Mouse (Mus musculus) E14TG2a.4 (cell line): ENCODE measurements at regions not wholly inside any gene's neighbourhood (a gene's known extent, or its start where the extent isn't known, plus 50 kb on each side); places are given as distances from the start of the nearest gene placed in this dataset.

Experiments used
- H3K27me3 ChIP-seq: 2 replicates; pipeline ENCODE4 v1.6.1; 2014; ENCODE audit warnings: low read length, control low read depth; ENCODE audit not compliant: insufficient read depth
- H3K36me3 ChIP-seq: 2 replicates; pipeline ENCODE4 v1.6.1; 2014; ENCODE audit warnings: low read length, control low read depth; ENCODE audit not compliant: insufficient read depth
- H3K4me1 ChIP-seq: replicated peaks from 2 replicates; pipeline ENCODE4 v1.6.1; 2014; ENCODE audit warnings: low read depth, low read length, control low read depth
- H3K4me3 ChIP-seq: replicated peaks from 2 replicates; pipeline ENCODE4 v1.5.1; 2014; ENCODE audit warnings: mild to moderate bottlenecking, low read length
- H3K9me3 ChIP-seq: 2 replicates; pipeline ENCODE4 v1.6.1; 2014; ENCODE audit warnings: low read length, control low read depth
- CTCF ChIP-seq: conservative IDR thresholded peaks from 2 replicates; pipeline ENCODE4 v1.5.1; 2014; ENCODE audit warnings: low read length
- NANOG ChIP-seq: IDR thresholded peaks from 2 replicates; pipeline ENCODE4 v1.6.1; 2014; ENCODE audit warnings: borderline replicate concordance, low read length, mixed read lengths
- POU5F1 ChIP-seq: IDR thresholded peaks from 2 replicates; pipeline ENCODE4 v1.6.1; 2014; ENCODE audit warnings: low read length, borderline replicate concordance

DNA sequence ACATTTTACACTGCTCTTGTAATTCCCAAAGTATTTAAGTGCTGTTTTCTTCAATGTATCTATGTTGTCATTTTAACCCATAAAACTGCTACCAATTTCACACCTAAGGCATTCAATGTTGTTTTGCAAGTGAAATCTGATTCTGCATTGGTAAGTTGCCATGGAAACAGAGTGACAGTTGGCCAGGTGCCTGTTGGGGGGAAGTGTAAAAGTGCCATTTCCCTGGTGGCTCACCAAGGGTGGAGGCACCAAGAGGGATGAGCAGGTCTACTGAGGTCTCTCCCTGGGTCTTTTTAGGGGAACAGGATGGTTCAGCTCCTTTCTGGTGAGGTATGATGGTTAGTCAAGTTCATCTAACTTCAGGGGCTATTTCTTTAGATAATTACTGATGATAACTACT is 331.0 kb upstream of the Sox11 start:
- Histone ChIP-seq H3K4me1 (no peaks in the 10 kb centered on the region), H3K36me3 (no peaks in the 10 kb centered on the region)
- TF ChIP-seq CTCF = no peak
- no peak for TF ChIP-seq POU5F1
- no peak for TF ChIP-seq NANOG

GRCm38 (mm10) chr12:27670650-27671084 is 328.3 kb upstream of the Sox11 start:
- H3K27me3 ChIP-seq = no peaks in the 10 kb centered on the region

More for the DNA sequence above, 331.0 kb upstream of the Sox11 start:
- peaks cover 9% of the 10 kb centered on the region for H3K9me3 ChIP-seq
- H3K27me3 ChIP-seq = no peaks in the 10 kb centered on the region
- no peak overlapping the region for H3K4me3 ChIP-seq

DNA sequence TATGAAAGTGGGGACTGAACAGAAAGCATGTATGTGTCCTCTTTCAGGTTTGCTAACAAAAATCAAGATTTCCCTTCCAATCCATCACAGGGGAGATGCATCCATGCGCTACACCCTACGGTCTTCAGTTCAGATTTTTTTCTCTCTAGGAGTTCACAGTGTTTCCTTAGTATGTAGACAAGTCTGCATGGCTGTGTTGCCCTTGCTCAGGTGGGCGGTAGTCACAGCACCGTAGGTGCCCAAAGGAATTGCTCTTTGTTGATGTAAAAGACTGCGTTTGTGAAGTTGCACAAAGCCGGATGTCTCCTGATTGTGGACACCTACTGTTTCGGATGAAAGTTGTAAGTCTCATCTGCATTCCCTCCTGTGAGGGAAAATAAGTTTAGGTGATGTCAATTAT is 327.8 kb upstream of the Sox11 start:
- H3K9me3 ChIP-seq = no peaks in the 10 kb centered on the region
- no peaks in the 10 kb centered on the region for H3K4me1 ChIP-seq
- no peak overlapping the region for H3K4me3 ChIP-seq
- TF ChIP-seq CTCF (no peak), NANOG (no peak), POU5F1 (no peak)
- H3K27me3 ChIP-seq = no peaks in the 10 kb centered on the region
- no peaks in the 10 kb centered on the region for H3K36me3 ChIP-seq

More at GRCm38 (mm10) chr12:27670650-27671084, 328.3 kb upstream of the Sox11 start:
- Histone ChIP-seq H3K4me1 (no peaks in the 10 kb centered on the region), H3K9me3 (no peaks in the 10 kb centered on the region), H3K4me3 (no peak overlapping the region), H3K36me3 (no peaks in the 10 kb centered on the region)
- no peak for TF ChIP-seq POU5F1
- TF ChIP-seq CTCF = no peak
- TF ChIP-seq NANOG = no peak

GRCm38 (mm10) chr12:27669542-27669941 is 327.2 kb upstream of the Sox11 start:
- Histone ChIP-seq H3K27me3 (no peaks in the 10 kb centered on the region), H3K4me1 (no peaks in the 10 kb centered on the region), H3K4me3 (no peak overlapping the region), H3K9me3 (no peaks in the 10 kb centered on the region; the same call in 1 of the 2 replicates), H3K36me3 (no peaks in the 10 kb centered on the region)
- TF ChIP-seq POU5F1 (no peak), CTCF (no peak), NANOG (no peak)

DNA sequence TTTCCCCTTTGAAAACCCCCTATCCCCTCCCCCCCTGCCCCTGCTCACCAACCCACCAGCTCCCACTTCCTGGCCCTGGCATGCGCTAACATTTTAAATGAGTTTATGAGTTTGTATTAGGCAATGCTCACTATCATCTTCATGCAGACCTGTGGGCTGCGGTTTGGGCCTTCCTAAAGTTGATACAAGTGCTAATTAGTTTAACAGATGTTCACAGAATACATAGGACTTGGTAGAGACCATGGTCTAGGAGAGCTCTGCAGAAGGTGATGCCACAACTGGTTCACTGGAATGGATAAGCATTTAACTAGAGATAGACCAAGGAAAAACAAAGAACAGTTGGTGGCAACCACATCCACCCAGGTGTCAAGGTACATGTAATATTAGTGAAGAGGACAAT is 324.1 kb upstream of the Sox11 start:
- Histone ChIP-seq H3K36me3 (no peaks in the 10 kb centered on the region), H3K27me3 (no peaks in the 10 kb centered on the region), H3K9me3 (no peaks in the 10 kb centered on the region; the same call in 1 of the 2 replicates), H3K4me3 (no peak overlapping the region), H3K4me1 (no peaks in the 10 kb centered on the region)
- TF ChIP-seq CTCF (no peak), POU5F1 (no peak), NANOG (no peak)

DNA sequence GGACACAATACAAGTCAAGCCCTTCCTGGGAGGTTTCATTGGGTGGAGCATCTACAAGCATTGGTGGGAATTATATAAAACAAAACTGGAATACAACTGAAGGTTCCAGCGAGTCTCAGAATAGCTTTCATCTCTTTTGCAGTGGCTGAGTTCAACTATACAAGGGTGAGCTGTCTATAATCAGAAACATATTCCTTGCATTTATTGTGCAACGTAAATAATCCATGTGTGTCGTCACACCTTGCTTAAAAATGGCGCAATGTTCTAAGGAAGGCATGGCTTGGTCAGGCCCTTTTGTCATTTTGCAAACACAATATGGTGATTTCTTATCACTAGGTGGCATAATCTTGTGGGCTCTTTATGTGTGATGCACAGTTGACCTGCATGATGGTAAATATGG is 320.8 kb upstream of the Sox11 start:
- no peak for TF ChIP-seq POU5F1
- no peak for TF ChIP-seq NANOG
- TF ChIP-seq CTCF = no peak
- H3K36me3 ChIP-seq = no peaks in the 10 kb centered on the region
- no peak overlapping the region for H3K4me3 ChIP-seq
- no peaks in the 10 kb centered on the region; the same call in 1 of the 2 replicates for H3K9me3 ChIP-seq
- no peaks in the 10 kb centered on the region for H3K4me1 ChIP-seq
- H3K27me3 ChIP-seq = no peaks in the 10 kb centered on the region

DNA sequence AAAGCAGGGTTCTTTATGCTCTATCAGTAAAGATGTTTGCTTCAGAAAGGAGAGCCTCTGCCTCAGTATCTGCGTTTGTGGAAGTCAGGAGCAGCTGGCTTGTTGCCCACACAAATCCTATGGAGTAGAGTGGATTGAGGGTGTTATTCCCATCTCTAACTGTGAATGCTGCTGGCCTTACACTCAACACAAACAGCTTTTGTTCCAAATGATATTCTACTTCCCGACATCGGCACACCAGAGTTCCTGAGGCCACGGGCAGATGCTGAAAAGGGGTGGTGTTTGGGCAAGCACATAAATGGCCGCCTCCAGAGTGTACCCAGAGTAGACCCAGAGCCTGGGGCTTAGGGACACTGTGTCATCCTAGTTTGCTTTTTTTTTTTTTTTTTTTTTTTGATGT is 320.3 kb upstream of the Sox11 start:
- no peaks in the 10 kb centered on the region for H3K4me1 ChIP-seq
- TF ChIP-seq POU5F1 (no peak), NANOG (no peak), CTCF (no peak)
- H3K9me3 ChIP-seq = no peaks in the 10 kb centered on the region; the same call in 1 of the 2 replicates
- no peak overlapping the region for H3K4me3 ChIP-seq
- H3K36me3 ChIP-seq = no peaks in the 10 kb centered on the region
- H3K27me3 ChIP-seq = no peaks in the 10 kb centered on the region

GRCm38 (mm10) chr12:27657536-27657935 is 315.2 kb upstream of the Sox11 start:
- Histone ChIP-seq H3K4me3 (no peak overlapping the region), H3K36me3 (no peaks in the 10 kb centered on the region), H3K27me3 (no peaks in the 10 kb centered on the region), H3K9me3 (no peaks in the 10 kb centered on the region), H3K4me1 (no peaks in the 10 kb centered on the region)
- no peak for TF ChIP-seq CTCF
- no peak for TF ChIP-seq POU5F1
- TF ChIP-seq NANOG = no peak

DNA sequence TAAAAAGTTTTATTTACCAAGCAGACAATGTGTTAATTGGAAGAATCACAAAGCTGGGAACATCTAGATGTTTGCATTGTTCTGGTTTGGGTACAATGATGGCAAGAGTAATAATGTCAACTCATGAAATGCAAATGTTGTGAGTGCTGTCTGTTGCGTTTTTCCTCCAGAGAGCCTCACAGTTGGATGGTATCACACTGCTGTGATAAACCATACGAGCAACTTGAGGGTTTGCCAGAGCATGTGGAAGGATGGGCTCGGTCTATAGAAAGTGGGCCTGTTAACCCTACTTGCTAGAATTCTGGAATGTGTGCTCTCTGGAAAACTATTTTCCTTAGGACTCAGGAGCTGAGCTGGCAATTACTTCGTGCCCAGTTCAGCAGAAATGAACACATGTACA is 311.2 kb upstream of the Sox11 start:
- H3K4me3 ChIP-seq = no peak overlapping the region
- H3K9me3 ChIP-seq = no peaks in the 10 kb centered on the region
- H3K4me1 ChIP-seq = no peaks in the 10 kb centered on the region
- TF ChIP-seq POU5F1 (no peak), CTCF (no peak), NANOG (no peak)
- H3K36me3 ChIP-seq = no peaks in the 10 kb centered on the region
- no peaks in the 10 kb centered on the region for H3K27me3 ChIP-seq
